Mouse (Mus musculus): ENCODE results near the gene Tfdp1. TPM values are rescaled to one million over a fixed set of nuclear protein-coding genes. Genes with fewer than 3 reads are reported as not detected.
A peak's percentile ranks its signal among the peaks of the same experiment; 100 is the strongest.
"Not testable (repeated sequence)": the region's sequence is repeated elsewhere in the genome, so short reads cannot be mapped to it uniquely, and the experiment has no call there.

Tfdp1 gene
- polyA plus RNA-seq, 1 experiment from 2014 or later = 124 TPM

GRCm38 (mm10) chr8:13326598-13326997, 12.0 kb upstream of the Tfdp1 start:
- Histone ChIP-seq H3K4me3 (replicated peaks) (no peak overlapping the region), H3K9me3 (replicated peaks) (no peaks in the 10 kb centered on the region), H3K9ac (no peak overlapping the region), H3K27me3 (0 out of 2 replicates have a peak, but pooled peaks cover 6% of the 10 kb centered on the region), H3K27ac (no peak overlapping the region), H3K4me1 (replicated peaks) (no peaks in the 10 kb centered on the region), H3K36me3 (no peaks in the 10 kb centered on the region), H3K4me2 (no peak overlapping the region)
- WGBS (ENCODE audit: insufficient replicate concordance) = 25% methylated on average over 5 of the region's 5 CpGs
- DNase-seq = no peak
- ATAC-seq (ENCODE audit: low read depth) = no peak

GRCm38 (mm10) chr8:13334671-13335070, 3.9 kb upstream of the Tfdp1 start:
- 25% methylated on average over 1 of the region's 1 CpGs for WGBS (ENCODE audit: insufficient replicate concordance)
- H3K9me3 ChIP-seq (replicated peaks) = no peaks in the 10 kb centered on the region
- no peak overlapping the region for H3K4me2 ChIP-seq
- H3K27me3 ChIP-seq = 0 out of 2 replicates have a peak, but pooled peaks cover 12% of the 10 kb centered on the region
- H3K27ac ChIP-seq = no peak overlapping the region
- peaks cover 13% of the 10 kb centered on the region for H3K4me1 ChIP-seq (replicated peaks)
- H3K4me3 ChIP-seq (replicated peaks) = no peak overlapping the region
- no peaks in the 10 kb centered on the region for H3K36me3 ChIP-seq
- no peak for ATAC-seq (ENCODE audit: low read depth)
- DNase-seq = no peak
- H3K9ac ChIP-seq = no peak overlapping the region

GRCm38 (mm10) chr8:13337245-13337644, 1.3 kb upstream of the Tfdp1 start:
- H3K27me3 ChIP-seq; ATAC-seq (ENCODE audit: low read depth); H3K9me3 ChIP-seq (replicated peaks); H3K4me3 ChIP-seq (replicated peaks); DNase-seq: not testable (repeated sequence)
- peak overlapping the region; percentile 100; the same call in 1 of the 2 replicates for H3K9ac ChIP-seq
- peaks cover 23% of the 10 kb centered on the region for H3K36me3 ChIP-seq
- 48% methylated on average over 6 of the region's 6 CpGs for WGBS (ENCODE audit: insufficient replicate concordance)
- peak overlapping the region; percentile 96; the same call in 1 of the 2 replicates for H3K4me2 ChIP-seq
- peaks cover 38% of the 10 kb centered on the region for H3K4me1 ChIP-seq (replicated peaks)
- H3K27ac ChIP-seq = peak overlapping the region; percentile 3; the same call in 1 of the 2 replicates

- peaks cover 43% of the 10 kb centered on the region for H3K4me1 ChIP-seq (replicated peaks)
- no peaks in the 10 kb centered on the region for H3K9me3 ChIP-seq (replicated peaks)
- H3K4me3 ChIP-seq (replicated peaks) = peak overlapping the region; percentile 94
- peak overlapping the region; percentile 3 for H3K27ac ChIP-seq
- WGBS (ENCODE audit: insufficient replicate concordance) = 57% methylated on average over 3 of the region's 3 CpGs
- ATAC-seq (ENCODE audit: low read depth) = no peak
- peaks cover 28% of the 10 kb centered on the region for H3K36me3 ChIP-seq
- no peak for DNase-seq
- H3K9ac ChIP-seq = peak overlapping the region; percentile 100
- H3K27me3 ChIP-seq = no peaks in the 10 kb centered on the region
- peak overlapping the region; percentile 96 for H3K4me2 ChIP-seq
Measured at GRCm38 (mm10) chr8:13337678-13338077, 873 bp upstream of the Tfdp1 start.

- Histone ChIP-seq H3K4me3 (replicated peaks) (peak overlapping the region; percentile 94), H3K4me2 (peak overlapping the region; percentile 96), H3K9me3 (replicated peaks) (no peaks in the 10 kb centered on the region), H3K9ac (peak overlapping the region; percentile 100), H3K27ac (peak overlapping the region; percentile 88), H3K4me1 (replicated peaks) (peaks cover 57% of the 10 kb centered on the region), H3K27me3 (no peaks in the 10 kb centered on the region), H3K36me3 (peaks cover 42% of the 10 kb centered on the region)
- DNase-seq = no peak
- under 1% methylated on average over 67 of the region's 70 CpGs for WGBS (ENCODE audit: insufficient replicate concordance)
- ATAC-seq (ENCODE audit: low read depth) = peak; percentile 54
Measured at GRCm38 (mm10) chr8:13338901-13339645, 522 bp downstream of the Tfdp1 start.

GRCm38 (mm10) chr8:13339646-13339990, 1.1 kb downstream of the Tfdp1 start:
- peak overlapping the region; percentile 100 for H3K9ac ChIP-seq
- peak overlapping the region; percentile 96 for H3K4me2 ChIP-seq
- ATAC-seq (ENCODE audit: low read depth) = no peak
- H3K9me3 ChIP-seq (replicated peaks) = no peaks in the 10 kb centered on the region
- H3K4me1 ChIP-seq (replicated peaks) = peaks cover 62% of the 10 kb centered on the region
- WGBS (ENCODE audit: insufficient replicate concordance) = 6% methylated on average over 11 of the region's 11 CpGs
- DNase-seq = no peak
- H3K4me3 ChIP-seq (replicated peaks) = peak overlapping the region; percentile 94
- H3K27me3 ChIP-seq = no peaks in the 10 kb centered on the region
- peak overlapping the region; percentile 88 for H3K27ac ChIP-seq
- H3K36me3 ChIP-seq = peaks cover 47% of the 10 kb centered on the region

- Histone ChIP-seq H3K9me3 (replicated peaks) (no peaks in the 10 kb centered on the region), H3K36me3 (peaks cover 57% of the 10 kb centered on the region), H3K4me2 (peak overlapping the region; percentile 96), H3K4me3 (replicated peaks) (peak overlapping the region; percentile 94), H3K9ac (peak overlapping the region; percentile 100), H3K27me3 (no peaks in the 10 kb centered on the region), H3K4me1 (replicated peaks) (peaks cover 63% of the 10 kb centered on the region), H3K27ac (peak overlapping the region; percentile 51)
- 74% methylated on average over 8 of the region's 8 CpGs for WGBS (ENCODE audit: insufficient replicate concordance)
- ATAC-seq (ENCODE audit: low read depth) (no peak), DNase-seq (no peak)
Measured at GRCm38 (mm10) chr8:13340650-13341049, 2.1 kb downstream of the Tfdp1 start.

GRCm38 (mm10) chr8:13342340-13342739, 3.8 kb downstream of the Tfdp1 start:
- WGBS (ENCODE audit: insufficient replicate concordance) = 39% methylated on average over 2 of the region's 2 CpGs
- H3K9ac ChIP-seq = peak overlapping the region; percentile 100; the same call in 1 of the 2 replicates
- peaks cover 74% of the 10 kb centered on the region for H3K36me3 ChIP-seq
- peak overlapping the region; percentile 18; the same call in 1 of the 2 replicates for H3K27ac ChIP-seq
- H3K4me1 ChIP-seq (replicated peaks) = peaks cover 73% of the 10 kb centered on the region
- no peaks in the 10 kb centered on the region for H3K27me3 ChIP-seq
- ATAC-seq (ENCODE audit: low read depth) (no peak), DNase-seq (no peak)
- no peaks in the 10 kb centered on the region for H3K9me3 ChIP-seq (replicated peaks)
- H3K4me2 ChIP-seq = 0 out of 2 replicates have a peak overlapping the region, but pooled peaks have one; percentile 96
- no peak overlapping the region for H3K4me3 ChIP-seq (replicated peaks)

GRCm38 (mm10) chr8:13343134-13343533, 4.6 kb downstream of the Tfdp1 start:
- no peak overlapping the region for H3K9ac ChIP-seq
- peaks cover 82% of the 10 kb centered on the region for H3K36me3 ChIP-seq
- no peak for ATAC-seq (ENCODE audit: low read depth)
- no peaks in the 10 kb centered on the region for H3K9me3 ChIP-seq (replicated peaks)
- no peak overlapping the region for H3K4me3 ChIP-seq (replicated peaks)
- no peak overlapping the region for H3K27ac ChIP-seq
- 52% methylated on average over 4 of the region's 4 CpGs for WGBS (ENCODE audit: insufficient replicate concordance)
- DNase-seq = no peak
- H3K4me1 ChIP-seq (replicated peaks) = peaks cover 69% of the 10 kb centered on the region
- H3K27me3 ChIP-seq = no peaks in the 10 kb centered on the region
- H3K4me2 ChIP-seq = no peak overlapping the region

GRCm38 (mm10) chr8:13350052-13350451, 11.5 kb downstream of the Tfdp1 start:
- Histone ChIP-seq H3K27ac (no peak overlapping the region), H3K9ac (0 out of 2 replicates have a peak overlapping the region, but pooled peaks have one; percentile 63), H3K4me1 (replicated peaks) (peaks cover 82% of the 10 kb centered on the region), H3K36me3 (peaks cover 100% of the 10 kb centered on the region), H3K4me3 (replicated peaks) (no peak overlapping the region), H3K27me3 (no peaks in the 10 kb centered on the region), H3K9me3 (replicated peaks) (no peaks in the 10 kb centered on the region), H3K4me2 (no peak overlapping the region)
- no peak for ATAC-seq (ENCODE audit: low read depth)
- WGBS (ENCODE audit: insufficient replicate concordance) = 75% methylated on average over 7 of the region's 7 CpGs
- no peak for DNase-seq

- Histone ChIP-seq H3K36me3 (peaks cover 100% of the 10 kb centered on the region), H3K4me3 (replicated peaks) (no peak overlapping the region; the same call in 1 of the 2 replicates), H3K9me3 (replicated peaks) (no peaks in the 10 kb centered on the region), H3K4me2 (peak overlapping the region; percentile 56), H3K9ac (peak overlapping the region; percentile 63; the same call in 1 of the 2 replicates), H3K4me1 (replicated peaks) (peaks cover 86% of the 10 kb centered on the region), H3K27me3 (no peaks in the 10 kb centered on the region), H3K27ac (peak overlapping the region; percentile 77)
- ATAC-seq (ENCODE audit: low read depth) = no peak
- no peak for DNase-seq
- 57% methylated on average over 5 of the region's 5 CpGs for WGBS (ENCODE audit: insufficient replicate concordance)
Measured at GRCm38 (mm10) chr8:13351593-13351992, 13.0 kb downstream of the Tfdp1 start.
